Mouse (Mus musculus) gastrocnemius, postnatal 14 days (tissue): ENCODE results near the gene Rusc1. TPM values are rescaled to one million over a fixed set of nuclear protein-coding genes. Genes with fewer than 3 reads are reported as not detected.

Source experiments
- DNase-seq: peaks from one replicate; pipeline ENCODE4 v3.0.0; 2021; ENCODE audit warnings: mixed read lengths
- intact Hi-C: fragments of 180-260 bp; cut with DNase I; formaldehyde crosslinking; loops from one replicate; pipeline ENCODE4 v1.15.1; 2025; ENCODE audit warnings: low total_unique reads
- long read RNA-seq, 2 experiments: library from polyadenylated mRNA; stranded (forward); transcript quantifications; one replicate each; pipeline ENCODE4 v2.0.0; 2021
- total RNA-seq, 2 experiments: library from RNA; stranded (reverse); gene quantifications; 2 replicates each; pipeline ENCODE4 v1.2.3; 2021

Gene Rusc1
- 10 to 100 TPM; 10.3 TPM for total RNA-seq
- long read RNA-seq, experiment 1, partial matches to known transcripts: 7 of 10 reads
- long read RNA-seq, experiment 1, other reads (novel, unspliced or antisense): 2 of 10 reads
- long read RNA-seq, experiment 2, partial matches to known transcripts: 8 of 12 reads
- long read RNA-seq, experiment 2, other reads (novel, unspliced or antisense): 0 of 12 reads

DNA sequence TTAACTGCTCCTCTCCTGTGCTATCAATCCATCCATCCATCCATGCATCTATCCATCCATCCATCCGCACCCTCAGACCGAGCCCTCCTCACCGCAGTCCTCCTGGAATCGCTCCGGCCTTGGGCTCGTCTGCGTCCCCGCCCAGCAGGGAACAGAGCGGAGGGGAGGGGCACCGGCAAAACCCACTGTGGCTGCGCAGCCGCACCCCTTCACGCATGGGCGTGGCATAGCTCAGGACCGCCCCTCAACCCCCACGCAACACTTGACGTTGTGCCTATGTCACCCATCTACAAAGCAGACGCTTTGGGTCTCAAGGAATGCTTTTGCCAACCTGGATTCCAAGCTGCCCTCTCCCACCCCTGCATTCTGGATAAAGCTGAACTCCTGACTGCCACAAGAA, at the start of gene Rusc1:
Gene Rusc1, minus strand, starts transcription at position 137 of the 400 bp plus-strand sequence.
- intact Hi-C loops: loop anchor here (5.0 kb wide), 1 partner anchor 64 kb away; no protein-coding TSS in a partner anchor
- DNase-seq: peak; percentile 85

GRCm38 (mm10) chr3:89136365-89136764, 43.3 kb upstream of the Rusc1 start:
- DNase-seq: no peak
- intact Hi-C loops: no loop called here

DNA sequence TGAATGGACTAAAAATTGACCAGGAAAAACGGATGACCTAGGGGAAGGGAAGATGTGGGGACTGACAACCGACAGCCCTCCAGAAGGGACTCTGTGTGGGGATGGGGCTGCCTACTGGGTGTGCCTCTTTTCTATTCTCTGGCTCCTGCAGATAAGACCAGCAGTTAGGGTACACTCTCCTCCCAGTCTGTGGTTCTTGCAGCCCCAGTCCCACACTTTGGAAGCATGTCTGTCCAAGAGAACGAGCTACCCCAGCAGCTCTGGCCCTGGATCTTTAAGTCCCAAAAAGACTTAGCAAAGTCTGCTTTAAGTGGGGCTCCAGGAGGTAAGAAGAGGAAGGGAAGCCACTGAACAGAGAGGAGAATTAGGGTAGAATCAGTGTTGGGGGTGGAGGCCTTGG, 42.8 kb upstream of the Rusc1 start, which contains the start of gene Pklr:
Gene Pklr, plus strand, starts transcription at position 185 of the 400 bp plus-strand sequence.
- intact Hi-C loops: no loop called here
- no peak for DNase-seq

GRCm38 (mm10) chr3:89133752-89134151, 40.6 kb upstream of the Rusc1 start:
- intact Hi-C loops: no loop called here
- DNase-seq: no peak

DNA sequence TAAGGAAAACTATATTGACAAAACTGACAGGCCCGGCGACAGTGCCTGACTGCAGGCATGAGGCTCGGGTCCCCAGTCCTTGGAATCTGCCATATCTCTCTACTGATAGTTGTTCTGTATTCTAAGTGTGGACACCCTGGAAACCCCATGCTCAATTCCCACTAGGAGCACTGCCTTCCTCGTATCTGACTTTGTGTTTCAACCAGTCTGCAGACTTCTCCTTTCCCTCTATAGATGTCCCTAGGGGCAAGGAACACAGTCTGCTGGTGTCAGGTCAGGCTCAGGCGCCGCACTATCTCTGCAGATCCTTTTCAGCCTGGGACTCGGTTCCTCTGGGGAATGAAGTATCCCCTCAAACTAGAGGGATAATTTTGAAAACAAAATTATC, 39.9 kb upstream of the Rusc1 start:
- intact Hi-C loops: no loop called here
- DNase-seq: no peak

- peak; percentile 21 for DNase-seq
- intact Hi-C loops: no loop called here
These were observed 39.4 kb upstream of the Rusc1 start for GRCm38 (mm10) chr3:89132285-89133062.

GRCm38 (mm10) chr3:89131816-89132215, 38.7 kb upstream of the Rusc1 start:
- intact Hi-C loops: no loop called here
- DNase-seq: no peak

DNA sequence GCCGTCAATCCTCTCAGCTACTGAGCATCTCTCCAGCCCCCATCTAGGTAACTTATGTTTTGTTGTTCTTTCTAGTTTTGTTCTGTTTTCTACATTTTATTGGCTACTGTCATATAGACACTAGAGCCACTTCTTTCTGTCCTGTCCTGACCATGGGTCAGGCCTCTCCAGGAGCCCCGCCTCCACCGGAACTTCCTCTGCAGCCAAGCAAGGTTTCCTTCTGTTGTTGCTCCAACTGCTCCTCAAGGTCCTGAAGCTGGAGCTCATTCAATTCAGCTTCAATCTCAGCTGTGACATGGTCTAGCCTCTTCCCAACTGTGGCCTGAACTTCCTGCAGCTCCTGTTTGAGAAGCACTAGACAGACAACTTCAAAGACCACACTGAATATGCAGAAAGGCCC, 36.8 kb upstream of the Rusc1 start:
- DNase-seq: no peak
- intact Hi-C loops: no loop called here

GRCm38 (mm10) chr3:89125981-89126380, 32.9 kb upstream of the Rusc1 start:
- intact Hi-C loops: no loop called here

DNA sequence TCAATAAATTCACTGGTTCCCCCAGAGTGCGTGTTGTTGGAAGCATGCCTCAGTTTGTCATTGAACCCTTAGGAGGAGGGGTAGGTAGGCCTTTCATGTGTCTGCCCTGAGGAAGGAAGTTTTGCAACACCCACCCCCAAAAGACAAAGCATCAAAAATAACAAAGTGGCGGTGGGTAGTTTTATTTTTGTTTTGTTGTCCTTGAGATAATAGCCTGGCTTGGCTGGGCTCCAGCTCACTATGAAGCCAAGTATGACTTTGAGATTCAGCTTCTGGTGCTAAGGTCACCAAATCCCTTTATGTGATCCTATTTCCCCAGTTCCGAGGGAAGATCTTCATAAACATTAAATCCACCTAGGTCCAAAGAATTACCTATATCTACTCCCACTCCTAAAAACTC, 31.1 kb upstream of the Rusc1 start:
- intact Hi-C loops: no loop called here
- DNase-seq: no peak

More at GRCm38 (mm10) chr3:89125981-89126380, 32.9 kb upstream of the Rusc1 start:
- no peak for DNase-seq

DNA sequence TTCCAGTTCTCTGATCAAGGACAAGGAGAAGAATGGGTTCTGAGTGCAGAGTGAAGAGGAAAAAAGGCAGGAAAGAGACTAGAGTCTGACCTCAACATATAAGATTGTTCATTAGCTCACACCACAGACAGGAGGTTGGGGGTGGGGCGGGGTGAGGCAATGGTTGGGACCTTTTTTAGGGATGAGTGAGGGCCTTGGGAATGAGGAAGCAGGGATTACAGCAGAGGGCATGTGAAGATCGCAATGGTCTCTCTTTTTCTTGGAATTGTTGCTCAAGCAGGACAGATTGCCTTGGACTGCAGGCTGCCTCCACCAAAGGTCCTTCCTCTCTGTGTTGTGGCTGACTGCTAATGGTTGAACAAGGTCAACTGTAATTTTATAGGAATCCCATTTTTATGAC, 30.2 kb upstream of the Rusc1 start:
- intact Hi-C loops: no loop called here
- peak; percentile 55 for DNase-seq

GRCm38 (mm10) chr3:89115522-89115921, 22.4 kb upstream of the Rusc1 start:
- intact Hi-C loops: no loop called here
- no peak for DNase-seq

- intact Hi-C loops: no loop called here
- no peak for DNase-seq
These were observed 19.9 kb upstream of the Rusc1 start for GRCm38 (mm10) chr3:89113058-89113457.

GRCm38 (mm10) chr3:89108146-89108545, 15.0 kb upstream of the Rusc1 start:
- DNase-seq: no peak
- intact Hi-C loops: loop anchor here (5.0 kb wide), 1 partner anchor 49 kb away; no protein-coding TSS in a partner anchor

- DNase-seq: no peak
- intact Hi-C loops: loop anchor here (5.0 kb wide), 1 partner anchor 50 kb away; no protein-coding TSS in a partner anchor
These were observed 14.4 kb upstream of the Rusc1 start for GRCm38 (mm10) chr3:89107545-89107944.

DNA sequence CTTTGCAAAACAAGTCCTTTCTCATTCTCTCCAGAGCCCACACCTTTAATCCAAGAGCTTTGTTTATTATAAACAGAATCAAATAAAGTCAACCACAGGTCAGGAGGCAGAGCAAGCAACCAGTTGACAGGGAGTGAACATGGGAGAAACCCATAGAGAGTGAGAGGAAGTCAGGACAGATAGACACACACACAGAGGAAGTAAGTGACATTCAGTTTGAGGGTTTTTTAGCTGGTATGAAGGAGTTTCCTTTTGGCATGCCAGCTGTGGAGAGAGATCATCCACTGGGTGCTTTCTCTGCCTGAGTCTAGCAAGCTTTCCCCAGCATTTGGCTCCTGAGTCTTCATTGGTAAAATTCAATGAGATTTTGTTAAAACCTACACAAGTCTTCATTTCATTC, 13.8 kb upstream of the Rusc1 start:
- no peak for DNase-seq
- intact Hi-C loops: loop anchor here (5.0 kb wide), 1 partner anchor 50 kb away; no protein-coding TSS in a partner anchor

DNA sequence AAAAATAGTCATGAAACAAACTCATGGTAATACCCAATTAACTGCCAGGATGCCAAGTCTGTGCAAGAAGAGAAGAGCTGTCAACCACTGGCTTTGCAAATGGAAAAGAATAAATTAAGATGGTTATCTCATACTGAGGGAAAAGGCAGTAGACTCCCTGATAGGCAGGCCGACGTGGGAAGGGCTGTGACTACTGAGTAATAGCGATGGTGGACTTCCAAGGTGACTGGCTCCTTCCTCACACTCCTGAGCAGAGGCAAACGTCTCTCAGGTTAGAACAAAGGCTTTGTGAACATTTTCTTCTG, 10.1 kb upstream of the Rusc1 start:
- no peak for DNase-seq
- intact Hi-C loops: no loop called here

DNA sequence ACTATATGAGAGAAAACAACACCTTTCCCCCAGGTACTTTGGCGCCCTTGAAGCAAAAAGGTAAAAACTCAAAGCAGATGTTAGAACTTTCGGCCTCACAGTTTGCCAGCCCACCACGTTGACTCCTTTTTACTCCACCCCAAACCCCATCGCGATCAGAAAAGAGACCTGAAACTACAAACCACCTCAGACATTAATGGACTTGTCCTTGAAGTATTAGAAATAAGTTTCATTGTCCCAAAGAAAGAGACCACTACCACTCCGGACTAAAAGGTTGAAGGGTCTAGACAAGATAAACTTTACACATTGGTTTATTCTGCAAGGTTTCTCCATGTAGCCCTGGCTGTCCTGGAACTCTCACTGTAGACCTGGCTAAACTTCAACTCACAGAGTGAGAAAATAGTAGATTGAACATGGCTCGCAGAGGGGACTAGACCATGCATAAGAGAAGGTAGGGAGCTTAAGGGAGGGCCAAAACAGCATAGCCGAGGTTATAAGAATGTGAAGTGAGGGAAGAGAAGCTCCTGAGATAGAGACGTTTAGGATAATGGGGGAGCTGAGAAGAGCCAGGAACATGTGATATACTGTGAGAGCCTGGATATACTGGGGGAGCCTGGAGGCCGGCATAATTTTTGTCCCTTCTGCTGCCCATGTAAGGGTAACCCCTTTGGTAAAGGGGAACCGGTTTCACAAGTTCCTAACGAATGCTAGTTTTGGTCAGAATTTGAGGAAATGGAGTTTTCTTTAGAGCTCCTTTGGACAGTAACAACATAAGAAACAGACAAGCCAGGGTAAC, 9.6 kb upstream of the Rusc1 start:
- intact Hi-C loops: no loop called here
- DNase-seq: no peak

DNA sequence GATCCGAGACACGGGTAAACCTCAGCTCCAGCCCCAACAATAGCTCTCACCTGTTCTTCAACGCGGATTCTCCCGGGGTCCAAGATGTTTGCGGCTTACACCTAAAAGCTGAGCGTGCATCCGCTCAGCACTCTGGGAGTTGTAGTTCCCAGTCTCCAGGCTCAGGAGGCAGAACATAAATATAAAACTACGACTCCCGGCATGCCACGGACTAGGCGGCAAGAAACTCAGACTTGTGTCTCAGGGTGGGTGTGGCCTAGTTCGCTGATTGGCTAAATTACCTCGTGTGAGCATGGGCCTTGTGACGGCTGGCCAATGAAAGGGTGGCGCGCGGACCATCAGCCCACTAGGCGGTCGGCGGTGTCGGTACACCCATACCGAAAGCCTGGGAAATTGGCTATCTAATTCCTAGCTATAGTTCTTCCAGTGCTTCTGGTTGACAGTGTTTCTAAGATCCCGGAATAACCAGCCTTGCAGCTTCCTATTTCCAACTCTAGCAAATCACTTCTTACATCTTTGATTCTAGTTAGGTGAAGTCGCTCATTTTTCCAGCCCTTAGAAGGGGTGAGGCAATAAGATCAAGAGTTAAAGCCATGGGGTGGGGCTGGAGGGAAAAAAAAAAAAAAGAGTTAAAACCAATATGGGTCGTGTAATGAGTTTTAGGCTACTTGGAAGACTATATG, 8.8 kb upstream of the Rusc1 start, which contains the start of gene Fdps:
Gene Fdps, minus strand, starts transcription at position 148 of the 683 bp plus-strand sequence.
- intact Hi-C loops: no loop called here
- DNase-seq: peak; percentile 94

- DNase-seq: no peak
- intact Hi-C loops: no loop called here
These were observed 8.3 kb upstream of the Rusc1 start for GRCm38 (mm10) chr3:89101459-89101811.
